Mouse (Mus musculus): Measurements from ENCODE around the gene Bcap31. TPM values are rescaled to one million over a fixed set of nuclear protein-coding genes. Genes with fewer than 3 reads are reported as not detected.
A peak's percentile ranks its signal among the peaks of the same experiment; 100 is the strongest.
"Not testable (repeated sequence)": the region's sequence is repeated elsewhere in the genome, so short reads cannot be mapped to it uniquely, and the experiment has no call there.

The Bcap31 gene
- total RNA-seq (2018; cell fraction: chromatin; rRNA removed), result 10 to 100 TPM in 24 of 26 experiments, 1 to 10 TPM in 2; 7.8 to 36.6 (median 19.4) TPM
- total RNA-seq (2018; cell fraction: cytosol; rRNA removed), result 100 to 1,000 TPM; 144 to 223 (median 182) TPM
- 100 to 1,000 TPM in 23 of 26 experiments, 10 to 100 TPM in 3; 29.8 to 200 (median 139) TPM for total RNA-seq (2018; cell fraction: nucleus; rRNA removed)
- polyA plus RNA-seq (2018), result 211 to 247 TPM (median 232 TPM) in 3 replicates

- WGBS (ENCODE audit: missing documents), result 19% methylated on average over 28 of the region's 45 CpGs
- peak within 1 kb of the TSS; percentile 70 for H3K4me3 ChIP-seq (ENCODE audit: inconsistent target)
- H3K27ac ChIP-seq, result peak within 1 kb of the TSS; percentile 95
- H3K36me3 ChIP-seq (ENCODE audit: inconsistent target), result no peaks in the 10 kb centered on the region
- H3K79me2 ChIP-seq (ENCODE audit: inconsistent target), result peaks cover 60% of the 10 kb centered on the region
Measured at GRCm38 (mm10) chrX:73716109-73716661, at the start of gene Bcap31, which contains the start of gene Abcd1. Gene Bcap31 (minus strand): TSS chrX:73716175. Gene Abcd1 (plus strand): TSS chrX:73716597.

GRCm38 (mm10) chrX:73765311-73765710 is 49.3 kb upstream of the Bcap31 start:
- no peaks in the 10 kb centered on the region for H3K36me3 ChIP-seq (ENCODE audit: inconsistent target)
- WGBS (ENCODE audit: missing documents), result 50% methylated on average over 1 of the region's 1 CpGs
- no peak overlapping the region for H3K4me3 ChIP-seq (ENCODE audit: inconsistent target)
- no peaks in the 10 kb centered on the region for H3K79me2 ChIP-seq (ENCODE audit: inconsistent target)
- peak overlapping the region; percentile 73 for H3K27ac ChIP-seq

DNA sequence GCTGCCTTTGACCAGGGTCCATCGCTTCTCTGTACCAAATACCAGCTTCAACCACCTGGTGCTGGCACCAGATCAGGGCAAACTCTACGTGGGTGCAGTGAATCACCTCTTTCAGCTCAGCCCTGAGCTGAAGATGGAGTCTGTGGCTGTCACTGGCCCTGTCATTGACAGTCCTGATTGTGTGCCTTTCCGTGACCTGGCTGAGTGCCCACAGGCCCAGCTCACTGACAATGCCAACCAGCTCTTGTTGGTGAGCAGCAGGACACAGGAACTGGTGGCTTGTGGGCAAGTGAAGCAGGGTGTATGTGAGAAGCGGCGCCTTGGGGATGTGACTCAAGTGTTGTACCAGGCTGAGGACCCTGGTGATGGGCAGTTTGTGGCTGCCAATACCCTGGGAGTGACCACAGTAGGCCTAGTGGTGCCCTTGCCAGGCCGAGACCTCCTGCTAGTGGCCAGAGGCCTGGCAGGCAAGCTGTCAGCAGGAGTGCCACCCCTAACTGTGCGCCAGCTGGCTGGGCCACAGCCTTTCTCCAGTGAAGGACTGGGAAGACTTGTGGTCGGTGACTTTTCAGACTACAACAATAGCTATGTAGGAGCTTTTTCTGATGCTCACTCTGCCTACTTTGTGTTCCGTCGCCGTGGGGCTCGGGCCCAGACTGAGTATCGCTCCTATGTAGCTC is 42.8 kb upstream of the Bcap31 start:
- no peak overlapping the region for H3K4me3 ChIP-seq (ENCODE audit: inconsistent target)
- H3K79me2 ChIP-seq (ENCODE audit: inconsistent target), result no peaks in the 10 kb centered on the region
- no peaks in the 10 kb centered on the region for H3K36me3 ChIP-seq (ENCODE audit: inconsistent target)
- no peak overlapping the region for H3K27ac ChIP-seq
- WGBS (ENCODE audit: missing documents), result 89% methylated on average over 13 of the region's 13 CpGs

DNA sequence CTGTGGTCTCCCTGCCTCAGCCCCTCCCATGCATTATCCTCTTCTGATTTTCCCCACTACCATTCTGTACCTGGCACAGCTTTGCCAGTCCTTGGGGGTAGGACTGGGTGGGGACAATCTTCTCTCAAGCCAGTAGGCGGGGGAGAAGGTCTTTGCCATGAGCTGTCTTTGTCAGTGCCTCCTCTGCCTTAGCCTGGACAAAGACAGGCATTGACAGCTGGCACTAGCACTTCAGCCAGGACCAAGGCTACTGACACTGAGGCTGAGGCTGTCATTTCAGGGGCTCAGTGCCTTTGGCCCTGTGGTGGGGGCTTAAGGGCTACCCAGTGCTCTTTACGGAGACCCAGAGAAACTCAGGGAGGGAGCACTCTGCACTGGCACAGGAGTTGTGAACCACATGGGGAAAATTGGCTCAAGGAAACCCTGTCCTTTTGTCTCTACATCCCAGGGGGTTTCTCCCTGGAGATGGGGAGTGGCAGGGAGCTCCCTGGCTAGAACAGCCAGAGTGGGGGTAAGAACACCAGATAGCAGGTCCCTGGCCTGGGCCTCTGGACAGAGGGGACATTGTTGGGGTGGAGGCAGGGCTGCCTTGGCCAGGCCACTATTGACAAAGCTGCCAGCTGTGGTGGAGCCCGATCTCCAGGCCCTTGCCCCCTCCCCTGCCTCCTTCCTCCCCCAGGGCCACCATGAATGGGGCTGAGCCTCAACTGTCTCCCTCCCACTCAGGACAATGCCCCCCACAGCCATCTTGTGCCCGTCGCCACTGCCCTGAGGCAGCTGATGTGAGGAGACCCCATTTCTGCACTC is 40.6 kb upstream of the Bcap31 start, which contains the start of gene Plxnb3:
Gene Plxnb3 (plus strand): TSS at position 757 of the 807 bp plus-strand sequence.
- Histone ChIP-seq H3K4me3 (ENCODE audit: inconsistent target) (no peak within 1 kb of the TSS), H3K36me3 (ENCODE audit: inconsistent target) (no peaks in the 10 kb centered on the region), H3K79me2 (ENCODE audit: inconsistent target) (no peaks in the 10 kb centered on the region), H3K27ac (no peak within 1 kb of the TSS)
- WGBS (ENCODE audit: missing documents), result 96% methylated on average over 3 of the region's 5 CpGs

- Histone ChIP-seq H3K79me2 (ENCODE audit: inconsistent target) (no peaks in the 10 kb centered on the region), H3K36me3 (ENCODE audit: inconsistent target) (no peaks in the 10 kb centered on the region), H3K4me3 (ENCODE audit: inconsistent target) (no peak overlapping the region), H3K27ac (no peak overlapping the region)
- WGBS (ENCODE audit: missing documents), result 89% methylated on average over 1 of the region's 1 CpGs
Measured at GRCm38 (mm10) chrX:73748977-73749376, 33.0 kb upstream of the Bcap31 start.

DNA sequence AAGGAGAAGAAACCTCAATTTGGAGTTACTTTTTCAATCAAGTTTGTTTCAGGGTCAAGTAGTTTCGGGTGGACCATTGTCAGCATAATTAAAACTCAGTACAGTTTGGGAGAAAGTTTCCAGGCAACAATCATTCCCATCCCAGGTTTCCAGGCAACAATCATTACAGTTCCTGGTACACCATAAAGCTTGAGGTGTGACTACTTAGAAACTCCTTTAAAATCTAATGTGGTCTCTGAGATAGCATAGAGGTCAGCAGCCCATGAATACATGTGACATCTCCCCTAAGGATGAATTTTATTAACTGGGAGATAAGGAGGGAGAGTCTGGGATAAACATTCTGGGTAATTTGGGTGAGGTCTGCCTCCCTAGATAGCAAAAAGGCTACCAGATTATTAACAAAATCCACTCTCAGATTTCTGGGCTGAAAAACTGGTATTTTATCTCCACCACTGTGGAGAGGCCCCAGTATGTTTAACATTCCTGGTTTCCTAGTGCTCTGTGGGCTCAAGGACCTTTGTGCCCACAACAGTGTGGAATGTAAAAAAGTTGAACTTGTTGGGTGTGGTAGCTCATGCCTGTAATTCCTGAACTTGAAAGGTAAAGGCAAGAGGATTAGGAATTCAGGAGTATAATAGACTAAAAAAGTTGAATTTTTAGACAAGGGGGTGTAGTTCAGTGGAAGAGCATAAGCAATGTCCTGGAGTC is 29.0 kb upstream of the Bcap31 start:
- Histone ChIP-seq H3K36me3 (ENCODE audit: inconsistent target) (no peaks in the 10 kb centered on the region), H3K79me2 (ENCODE audit: inconsistent target) (no peaks in the 10 kb centered on the region), H3K27ac (no peak overlapping the region), H3K4me3 (ENCODE audit: inconsistent target) (no peak overlapping the region)
- 100% methylated on average over 1 of the region's 1 CpGs for WGBS (ENCODE audit: missing documents)

DNA sequence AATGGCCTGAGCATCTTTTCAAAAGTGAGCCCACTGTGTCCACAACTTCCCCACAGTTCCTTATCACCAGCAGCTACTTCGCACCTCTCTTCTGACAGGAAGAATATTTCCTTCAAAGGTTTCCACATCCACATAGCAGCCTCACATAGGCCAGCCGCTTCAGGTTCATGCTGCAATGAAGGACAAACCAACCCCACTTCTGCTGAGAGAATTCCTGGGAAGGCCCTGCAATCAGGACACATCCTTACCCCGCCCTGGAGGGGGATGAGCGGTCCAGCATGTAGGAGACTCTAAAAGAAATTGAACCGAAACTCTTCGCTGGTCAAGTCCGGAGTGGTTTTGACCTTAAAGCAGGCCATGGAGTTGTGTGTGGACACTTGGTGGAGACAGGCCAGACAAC is 23.9 kb upstream of the Bcap31 start:
- WGBS (ENCODE audit: missing documents), result 91% methylated on average over 7 of the region's 7 CpGs
- not testable (repeated sequence) for H3K4me3 ChIP-seq (ENCODE audit: inconsistent target); H3K27ac ChIP-seq; H3K79me2 ChIP-seq (ENCODE audit: inconsistent target); H3K36me3 ChIP-seq (ENCODE audit: inconsistent target)

GRCm38 (mm10) chrX:73739151-73739550 is 23.2 kb upstream of the Bcap31 start:
- no peak overlapping the region for H3K4me3 ChIP-seq (ENCODE audit: inconsistent target)
- H3K36me3 ChIP-seq (ENCODE audit: inconsistent target), result no peaks in the 10 kb centered on the region
- H3K79me2 ChIP-seq (ENCODE audit: inconsistent target), result no peaks in the 10 kb centered on the region
- no peak overlapping the region for H3K27ac ChIP-seq
- 80% methylated on average over 5 of the region's 5 CpGs for WGBS (ENCODE audit: missing documents)

DNA sequence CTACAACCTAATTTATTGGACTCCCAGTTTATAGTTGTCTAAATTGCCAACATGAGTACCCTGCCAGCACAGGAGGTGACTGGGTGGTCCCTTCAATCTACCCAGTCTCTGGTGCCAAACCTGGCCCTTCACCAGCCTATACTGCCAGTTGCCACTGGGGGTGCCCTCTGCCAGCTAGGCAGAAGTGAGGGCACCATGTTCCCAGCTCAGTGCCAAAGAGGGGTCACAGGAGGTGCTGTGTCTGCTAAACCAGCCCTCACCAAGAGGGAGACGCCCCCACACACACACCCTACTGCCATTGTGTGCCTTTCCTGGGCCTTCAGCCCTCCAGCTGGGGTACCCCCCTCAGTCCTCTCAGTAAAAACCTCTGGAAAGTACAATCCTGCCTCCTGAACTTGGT is 22.2 kb upstream of the Bcap31 start:
- H3K27ac ChIP-seq, result no peak overlapping the region
- H3K4me3 ChIP-seq (ENCODE audit: inconsistent target), result no peak overlapping the region
- H3K79me2 ChIP-seq (ENCODE audit: inconsistent target), result no peaks in the 10 kb centered on the region
- WGBS (ENCODE audit: missing documents), result no CpG with 5 or more reads among the region's 1 CpGs
- H3K36me3 ChIP-seq (ENCODE audit: inconsistent target), result no peaks in the 10 kb centered on the region

- Histone ChIP-seq H3K4me3 (ENCODE audit: inconsistent target) (no peak overlapping the region), H3K36me3 (ENCODE audit: inconsistent target) (no peaks in the 10 kb centered on the region), H3K79me2 (ENCODE audit: inconsistent target) (peaks cover 9% of the 10 kb centered on the region; the same call in 1 of the 2 replicates), H3K27ac (no peak overlapping the region)
- whole genome bisulfite sequencing (ENCODE audit: missing documents), result 73% methylated on average over 1 of the region's 1 CpGs
Measured at GRCm38 (mm10) chrX:73730908-73731307, 14.9 kb upstream of the Bcap31 start.

DNA sequence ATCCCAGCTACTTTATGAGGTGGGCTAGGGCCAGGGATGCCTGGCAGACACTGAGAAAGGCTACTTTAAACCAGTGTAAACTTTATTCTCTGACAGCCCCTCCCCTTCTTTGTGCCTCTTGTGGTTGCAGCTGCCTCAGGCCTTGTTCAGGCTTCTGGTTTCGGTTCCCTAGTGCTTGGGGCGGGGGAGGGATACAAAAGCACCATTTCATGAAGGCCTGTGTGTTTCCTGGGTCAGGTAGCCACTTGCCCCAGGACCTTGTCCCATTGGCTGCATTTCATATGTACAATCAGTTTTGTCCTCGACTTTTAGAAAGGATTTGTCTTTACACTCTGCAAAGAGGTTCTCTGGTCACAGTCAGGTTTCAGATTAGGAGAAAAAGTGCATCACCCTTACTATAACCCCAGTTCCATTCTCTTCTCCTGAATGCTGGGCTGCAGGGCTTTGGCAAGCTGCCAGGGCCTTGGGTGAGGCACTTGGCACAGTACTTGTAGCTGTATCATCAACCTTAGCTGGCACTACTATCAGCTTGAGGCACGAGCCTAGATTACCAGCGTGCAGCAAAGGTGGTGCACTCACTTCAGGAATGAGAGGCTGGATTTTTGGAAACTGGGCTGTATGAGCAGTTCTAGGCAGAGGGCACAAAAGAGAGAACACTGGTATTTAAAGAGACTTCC is 2.8 kb upstream of the Bcap31 start:
- no peaks in the 10 kb centered on the region for H3K36me3 ChIP-seq (ENCODE audit: inconsistent target)
- H3K27ac ChIP-seq, result peak overlapping the region; percentile 95
- WGBS (ENCODE audit: missing documents), result 14% methylated on average over 5 of the region's 5 CpGs

GRCm38 (mm10) chrX:73718271-73718670 is 2.3 kb upstream of the Bcap31 start:
- peak overlapping the region; percentile 70 for H3K4me3 ChIP-seq (ENCODE audit: inconsistent target)
- peak overlapping the region; percentile 95 for H3K27ac ChIP-seq
- peaks cover 76% of the 10 kb centered on the region for H3K79me2 ChIP-seq (ENCODE audit: inconsistent target)
- no peaks in the 10 kb centered on the region for H3K36me3 ChIP-seq (ENCODE audit: inconsistent target)
- WGBS (ENCODE audit: missing documents), result 23% methylated on average over 3 of the region's 3 CpGs

More for the DNA sequence above, 2.8 kb upstream of the Bcap31 start:
- peaks cover 76% of the 10 kb centered on the region for H3K79me2 ChIP-seq (ENCODE audit: inconsistent target)
- peak overlapping the region; percentile 70 for H3K4me3 ChIP-seq (ENCODE audit: inconsistent target)

- 12% methylated on average over 11 of the region's 11 CpGs for WGBS (ENCODE audit: missing documents)
- Histone ChIP-seq H3K27ac (peak overlapping the region; percentile 95), H3K36me3 (ENCODE audit: inconsistent target) (no peaks in the 10 kb centered on the region), H3K4me3 (ENCODE audit: inconsistent target) (peak overlapping the region; percentile 70), H3K79me2 (ENCODE audit: inconsistent target) (peaks cover 75% of the 10 kb centered on the region)
Measured at GRCm38 (mm10) chrX:73717667-73718066, 1.7 kb upstream of the Bcap31 start.

All from macrophage (primary cell).